Mouse (Mus musculus): ENCODE data around the gene Dnm3. TPM values are rescaled to one million over a fixed set of nuclear protein-coding genes. Genes with fewer than 3 reads are reported as not detected.

The Dnm3 gene
- polyA plus RNA-seq, 1 experiment from 2014 or later: 6.5 TPM

GRCm38 (mm10) chr1:162218530-162219180 is 259.2 kb downstream of the Dnm3 start:
- Histone ChIP-seq H3K4me3 (ENCODE audit: low read length) (peak overlapping the region; percentile 57), H3K27ac (ENCODE audit: low read depth, low read length) (peak overlapping the region; percentile 99), H3K4me1 (ENCODE audit: control insufficient read depth, insufficient read depth, low read length) (peaks cover 12% of the 10 kb centered on the region), H3K27me3 (ENCODE audit: control insufficient read depth, insufficient read depth, low read length) (no peaks in the 10 kb centered on the region), H3K4me2 (replicated peaks; ENCODE audit: low read depth, low read length) (peak overlapping the region; percentile 33; the same call in 1 of the 2 replicates), H3K9me3 (ENCODE audit: control insufficient read depth, low read length) (no peaks in the 10 kb centered on the region), H3K36me3 (ENCODE audit: control insufficient read depth, insufficient read depth, low read length) (no peaks in the 10 kb centered on the region; the same call in 1 of the 2 replicates), H3K9ac (ENCODE audit: low read depth, low read length) (peak overlapping the region; percentile 84)
- no peak for ATAC-seq (ENCODE audit: low FRiP score, low TSS enrichment)
- WGBS: 41% methylated on average over 8 of the region's 8 CpGs

- peak overlapping the region; percentile 84 for H3K9ac ChIP-seq (ENCODE audit: low read depth, low read length)
- peak; percentile 94 for ATAC-seq (ENCODE audit: low FRiP score, low TSS enrichment)
- no peaks in the 10 kb centered on the region for H3K9me3 ChIP-seq (ENCODE audit: control insufficient read depth, low read length)
- H3K4me1 ChIP-seq (ENCODE audit: control insufficient read depth, insufficient read depth, low read length): peaks cover 12% of the 10 kb centered on the region
- H3K4me2 ChIP-seq (replicated peaks; ENCODE audit: low read depth, low read length): peak overlapping the region; percentile 33
- peak overlapping the region; percentile 99 for H3K27ac ChIP-seq (ENCODE audit: low read depth, low read length)
- H3K4me3 ChIP-seq (ENCODE audit: low read length): peak overlapping the region; percentile 57
- H3K36me3 ChIP-seq (ENCODE audit: control insufficient read depth, insufficient read depth, low read length): no peaks in the 10 kb centered on the region; the same call in 1 of the 2 replicates
- WGBS: 32% methylated on average over 15 of the region's 15 CpGs
- no peaks in the 10 kb centered on the region for H3K27me3 ChIP-seq (ENCODE audit: control insufficient read depth, insufficient read depth, low read length)
Measured at GRCm38 (mm10) chr1:162217340-162217974, 260.4 kb downstream of the Dnm3 start.

GRCm38 (mm10) chr1:162216656-162217055 is 261.2 kb downstream of the Dnm3 start:
- 0 out of 2 replicates have a peak overlapping the region, but pooled peaks have one; percentile 31 for H3K9ac ChIP-seq (ENCODE audit: low read depth, low read length)

DNA sequence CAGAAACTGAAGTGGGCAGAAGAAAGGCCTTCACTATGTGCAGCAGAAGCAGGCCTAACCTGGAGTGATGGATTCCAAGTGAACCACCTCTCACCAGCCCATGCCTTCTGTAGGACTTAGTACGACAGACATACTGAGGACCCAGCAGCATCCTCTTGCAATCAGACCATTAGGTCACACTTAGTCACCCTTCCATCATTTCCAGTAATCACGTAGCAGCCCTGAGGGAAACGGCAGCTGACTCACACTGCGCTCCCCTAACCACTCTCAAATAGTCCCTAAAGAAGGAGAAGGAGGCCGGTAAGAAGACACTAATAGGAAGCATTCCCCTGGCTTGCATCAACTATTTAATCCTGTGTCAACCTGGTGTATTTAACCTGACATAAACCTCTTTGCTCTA is 262.1 kb downstream of the Dnm3 start:
- H3K4me2 ChIP-seq (replicated peaks; ENCODE audit: low read depth, low read length): no peak overlapping the region
- no peak for ATAC-seq (ENCODE audit: low FRiP score, low TSS enrichment)
- H3K27me3 ChIP-seq (ENCODE audit: control insufficient read depth, insufficient read depth, low read length): no peaks in the 10 kb centered on the region
- no peaks in the 10 kb centered on the region; the same call in 1 of the 2 replicates for H3K36me3 ChIP-seq (ENCODE audit: control insufficient read depth, insufficient read depth, low read length)
- H3K4me1 ChIP-seq (ENCODE audit: control insufficient read depth, insufficient read depth, low read length): peaks cover 12% of the 10 kb centered on the region
- H3K4me3 ChIP-seq (ENCODE audit: low read length): no peak overlapping the region
- 47% methylated on average over 5 of the region's 5 CpGs for WGBS
- H3K9me3 ChIP-seq (ENCODE audit: control insufficient read depth, low read length): no peaks in the 10 kb centered on the region
- no peak overlapping the region for H3K9ac ChIP-seq (ENCODE audit: low read depth, low read length)
- H3K27ac ChIP-seq (ENCODE audit: low read depth, low read length): peak overlapping the region; percentile 90

More at GRCm38 (mm10) chr1:162216656-162217055, 261.2 kb downstream of the Dnm3 start:
- H3K27me3 ChIP-seq (ENCODE audit: control insufficient read depth, insufficient read depth, low read length): no peaks in the 10 kb centered on the region
- no peaks in the 10 kb centered on the region; the same call in 1 of the 2 replicates for H3K36me3 ChIP-seq (ENCODE audit: control insufficient read depth, insufficient read depth, low read length)
- peaks cover 12% of the 10 kb centered on the region for H3K4me1 ChIP-seq (ENCODE audit: control insufficient read depth, insufficient read depth, low read length)
- H3K4me2 ChIP-seq (replicated peaks; ENCODE audit: low read depth, low read length): no peak overlapping the region
- H3K27ac ChIP-seq (ENCODE audit: low read depth, low read length): peak overlapping the region; percentile 90
- ATAC-seq (ENCODE audit: low FRiP score, low TSS enrichment): peak; percentile 82
- H3K4me3 ChIP-seq (ENCODE audit: low read length): no peak overlapping the region
- WGBS: 16% methylated on average over 4 of the region's 4 CpGs
- H3K9me3 ChIP-seq (ENCODE audit: control insufficient read depth, low read length): no peaks in the 10 kb centered on the region

DNA sequence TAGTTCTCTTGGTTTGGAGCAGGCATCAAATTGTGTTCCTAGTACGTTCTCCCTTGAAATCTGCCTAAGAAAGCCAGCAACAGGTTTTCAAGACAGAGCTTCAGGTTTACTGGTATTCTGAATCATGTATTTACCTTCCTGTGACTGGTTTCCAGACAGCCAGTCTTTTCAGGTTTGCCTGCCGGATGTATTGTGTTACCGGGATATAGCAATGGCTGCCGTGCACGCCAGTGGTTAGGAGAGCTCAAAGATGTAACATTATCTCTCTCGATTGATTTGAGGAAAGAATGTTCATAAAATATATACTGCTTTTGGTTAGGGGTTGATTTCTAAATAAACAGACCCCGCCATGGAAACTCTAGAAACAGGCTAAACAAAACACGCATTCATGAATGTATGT is 264.8 kb downstream of the Dnm3 start:
- no peaks in the 10 kb centered on the region for H3K36me3 ChIP-seq (ENCODE audit: control insufficient read depth, insufficient read depth, low read length)
- H3K27ac ChIP-seq (ENCODE audit: low read depth, low read length): no peak overlapping the region
- no peak overlapping the region for H3K4me2 ChIP-seq (replicated peaks; ENCODE audit: low read depth, low read length)
- H3K9me3 ChIP-seq (ENCODE audit: control insufficient read depth, low read length): no peaks in the 10 kb centered on the region
- no peak for ATAC-seq (ENCODE audit: low FRiP score, low TSS enrichment)
- H3K9ac ChIP-seq (ENCODE audit: low read depth, low read length): no peak overlapping the region
- 51% methylated on average over 8 of the region's 8 CpGs for WGBS
- no peaks in the 10 kb centered on the region for H3K27me3 ChIP-seq (ENCODE audit: control insufficient read depth, insufficient read depth, low read length)
- H3K4me1 ChIP-seq (ENCODE audit: control insufficient read depth, insufficient read depth, low read length): peaks cover 12% of the 10 kb centered on the region
- H3K4me3 ChIP-seq (ENCODE audit: low read length): no peak overlapping the region

DNA sequence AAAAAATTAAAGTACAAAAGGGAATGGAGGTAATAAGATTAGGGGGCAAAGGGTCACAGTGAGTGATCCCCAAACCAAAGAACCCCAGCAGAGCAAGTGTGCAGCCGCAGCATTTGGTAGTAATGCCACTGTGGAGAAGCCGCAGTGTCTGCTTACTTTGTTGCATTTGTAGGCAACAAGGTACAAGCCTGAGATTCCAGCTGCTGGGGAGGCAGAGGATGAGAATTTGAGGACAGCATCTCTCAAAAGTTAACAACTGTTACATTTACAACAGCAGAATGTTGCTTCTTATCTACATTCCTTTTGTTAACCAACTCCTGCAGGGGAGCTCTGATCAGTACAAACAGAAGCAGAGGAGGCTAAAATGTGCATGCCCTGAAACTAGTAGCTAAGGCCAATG is 267.3 kb downstream of the Dnm3 start:
- no peak overlapping the region for H3K9ac ChIP-seq (ENCODE audit: low read depth, low read length)
- H3K9me3 ChIP-seq (ENCODE audit: control insufficient read depth, low read length): no peaks in the 10 kb centered on the region
- H3K36me3 ChIP-seq (ENCODE audit: control insufficient read depth, insufficient read depth, low read length): no peaks in the 10 kb centered on the region
- H3K27me3 ChIP-seq (ENCODE audit: control insufficient read depth, insufficient read depth, low read length): no peaks in the 10 kb centered on the region
- H3K4me1 ChIP-seq (ENCODE audit: control insufficient read depth, insufficient read depth, low read length): peaks cover 8% of the 10 kb centered on the region; the same call in 1 of the 2 replicates
- H3K4me3 ChIP-seq (ENCODE audit: low read length): no peak overlapping the region
- no peak overlapping the region for H3K4me2 ChIP-seq (replicated peaks; ENCODE audit: low read depth, low read length)
- H3K27ac ChIP-seq (ENCODE audit: low read depth, low read length): no peak overlapping the region
- no peak for ATAC-seq (ENCODE audit: low FRiP score, low TSS enrichment)
- WGBS: 88% methylated on average over 2 of the region's 2 CpGs

GRCm38 (mm10) chr1:162209487-162210149 is 268.2 kb downstream of the Dnm3 start:
- no peak overlapping the region for H3K4me3 ChIP-seq (ENCODE audit: low read length)
- no peak for ATAC-seq (ENCODE audit: low FRiP score, low TSS enrichment)
- no peak overlapping the region for H3K4me2 ChIP-seq (replicated peaks; ENCODE audit: low read depth, low read length)
- H3K9me3 ChIP-seq (ENCODE audit: control insufficient read depth, low read length): no peaks in the 10 kb centered on the region
- WGBS: 76% methylated on average over 10 of the region's 10 CpGs
- peaks cover 9% of the 10 kb centered on the region; the same call in 1 of the 2 replicates for H3K4me1 ChIP-seq (ENCODE audit: control insufficient read depth, insufficient read depth, low read length)
- no peak overlapping the region; the same call in 1 of the 2 replicates for H3K27ac ChIP-seq (ENCODE audit: low read depth, low read length)
- no peak overlapping the region for H3K9ac ChIP-seq (ENCODE audit: low read depth, low read length)
- H3K36me3 ChIP-seq (ENCODE audit: control insufficient read depth, insufficient read depth, low read length): no peaks in the 10 kb centered on the region
- no peaks in the 10 kb centered on the region for H3K27me3 ChIP-seq (ENCODE audit: control insufficient read depth, insufficient read depth, low read length)

GRCm38 (mm10) chr1:162209010-162209409 is 268.8 kb downstream of the Dnm3 start:
- no peaks in the 10 kb centered on the region for H3K36me3 ChIP-seq (ENCODE audit: control insufficient read depth, insufficient read depth, low read length)
- ATAC-seq (ENCODE audit: low FRiP score, low TSS enrichment): no peak

More at GRCm38 (mm10) chr1:162209010-162209409, 268.8 kb downstream of the Dnm3 start:
- Histone ChIP-seq H3K4me2 (replicated peaks; ENCODE audit: low read depth, low read length) (no peak overlapping the region), H3K27ac (ENCODE audit: low read depth, low read length) (no peak overlapping the region; the same call in 1 of the 2 replicates), H3K27me3 (ENCODE audit: control insufficient read depth, insufficient read depth, low read length) (no peaks in the 10 kb centered on the region), H3K9ac (ENCODE audit: low read depth, low read length) (no peak overlapping the region), H3K4me3 (ENCODE audit: low read length) (no peak overlapping the region), H3K4me1 (ENCODE audit: control insufficient read depth, insufficient read depth, low read length) (peaks cover 9% of the 10 kb centered on the region; the same call in 1 of the 2 replicates), H3K9me3 (ENCODE audit: control insufficient read depth, low read length) (no peaks in the 10 kb centered on the region)
- WGBS: 87% methylated on average over 9 of the region's 9 CpGs

Measured in kidney, embryonic 14.5 days (tissue).